Mouse (Mus musculus) adrenal gland, postnatal 0 days (tissue): ENCODE data around the gene Smok2b. TPM values are rescaled to one million over a fixed set of nuclear protein-coding genes. Genes with fewer than 3 reads are reported as not detected.

Experiments
- polyA plus RNA-seq: library from polyadenylated mRNA; unstranded; fragments of >200 nt; fragmentation: Nextera tagmentation; extraction: Ambion mirVana; gene quantifications from 2 replicates; pipeline ENCODE4 v1.2.1, GENCODE M21; 2015

Smok2b gene
- not detected in 2 replicates for polyA plus RNA-seq

GRCm38 (mm10) chr17:13229957-13230356, at the start of gene Smok2b:
Gene Smok2b (plus strand): TSS chr17:13230257.

GRCm38 (mm10) chr17:13220888-13221287, 9.2 kb upstream of the Smok2b start, which contains the start of gene Smok2a:
Gene Smok2a (plus strand): TSS chr17:13221188.

Other genes starting within 250 kb of the Smok2b start
- 105 and 108 TPM in 2 replicates for gene Wtap, start 236.1 kb upstream of the Smok2b start, polyA plus RNA-seq
- 166 and 317 TPM in 2 replicates for gene Sod2, start 223.4 kb upstream of the Smok2b start, polyA plus RNA-seq
- 0.11 TPM in 1 of 2 replicates, not detected in the other for gene Gpr31b, start 178.0 kb upstream of the Smok2b start, polyA plus RNA-seq
- gene Tcp10b, start 169.2 kb upstream of the Smok2b start, polyA plus RNA-seq: 0.16 and 0.26 TPM in 2 replicates
- gene Unc93a, start 98.4 kb upstream of the Smok2b start, polyA plus RNA-seq: 0.08 TPM in 1 of 2 replicates, not detected in the other
- not detected in 2 replicates for gene Smok2a, start 9.1 kb upstream of the Smok2b start, polyA plus RNA-seq
- gene Tcp10c, start 124.3 kb downstream of the Smok2b start, polyA plus RNA-seq: not detected in 2 replicates